Mouse (Mus musculus) left cerebral cortex, adult 18-20 months (tissue): Measurements from ENCODE around the gene Vmn1r201. TPM values are rescaled to one million over a fixed set of nuclear protein-coding genes. Genes with fewer than 3 reads are reported as not detected.

Source experiments
- DNase-seq, 2 experiments: peaks; one replicate each; pipeline ENCODE4 v3.0.0; 2021 to 2022; ENCODE audit warnings: low spot score in 2 of 2, mixed read lengths in 1 of 2
- long read RNA-seq, 2 experiments: library from polyadenylated mRNA; stranded (forward); transcript quantifications; one replicate each; pipeline ENCODE4 v2.0.0; 2021
- total RNA-seq, 2 experiments: library from RNA; stranded (reverse); gene quantifications; 2 replicates each; pipeline ENCODE4 v1.2.3; 2021

Vmn1r201 gene
- total RNA-seq: not detected
- long read RNA-seq, experiment 1: 0 reads
- long read RNA-seq, experiment 2: 0 reads

DNA sequence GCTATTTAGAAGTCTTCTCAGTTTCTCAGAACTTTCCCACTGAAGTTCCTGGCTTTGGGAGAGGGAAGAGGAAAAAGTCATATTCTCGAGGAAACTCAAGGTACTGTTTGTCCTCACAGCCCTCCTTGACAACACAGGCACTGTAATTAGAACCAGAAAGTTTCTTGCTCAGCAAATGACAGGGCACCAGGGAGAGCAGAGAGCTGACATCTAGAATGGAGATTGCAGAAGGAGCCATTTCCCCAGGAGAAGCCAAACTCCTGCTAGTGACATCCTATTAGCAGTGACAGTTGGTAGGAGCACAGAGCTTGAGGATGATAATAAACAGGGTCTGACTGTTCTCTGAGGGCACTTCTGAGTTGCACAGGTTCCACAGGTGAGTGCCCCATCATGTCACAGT lies at the start of gene Vmn1r201:
Gene Vmn1r201, plus strand, starts transcription at position 301 of the 400 bp plus-strand sequence.
- no peak for DNase-seq

DNA sequence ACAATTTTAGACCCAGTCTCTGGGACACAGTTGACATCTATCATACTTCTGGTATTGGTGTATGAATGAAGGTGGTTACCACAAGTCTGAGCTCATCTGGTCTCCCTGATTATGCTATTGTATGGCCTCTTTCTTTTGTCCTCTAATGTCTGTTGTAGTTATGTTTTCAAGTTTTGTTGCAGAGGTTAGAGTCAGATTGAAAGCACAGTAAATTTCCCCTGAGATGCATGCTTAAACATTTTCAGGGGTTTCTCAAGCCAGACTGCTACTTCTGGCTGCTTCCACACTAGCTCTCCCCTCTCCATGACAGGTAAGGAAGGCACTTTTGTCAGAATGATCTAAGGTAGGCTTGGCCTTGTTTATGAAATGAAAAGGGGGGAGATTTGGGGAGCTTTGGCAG lies 16.6 kb upstream of the Vmn1r201 start:
- DNase-seq: no peak

DNA sequence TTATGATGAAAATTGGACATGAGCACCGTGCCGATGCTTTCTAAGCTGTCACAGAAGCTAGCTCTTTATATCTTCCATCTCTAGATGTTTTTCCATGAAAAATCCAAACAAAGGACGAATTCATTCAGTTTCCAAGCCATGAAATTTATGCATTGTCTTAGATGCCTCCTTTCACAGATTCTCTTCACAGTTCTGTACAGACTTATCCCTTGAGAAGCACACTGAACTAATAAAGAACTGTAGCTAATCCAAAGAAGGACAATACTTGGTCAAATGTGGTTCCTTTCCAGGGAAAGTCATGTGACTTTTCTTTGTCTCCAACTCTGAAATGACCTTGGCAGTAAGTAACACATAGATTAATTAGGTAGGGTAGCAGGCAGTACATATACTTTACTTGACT lies 30.7 kb downstream of the Vmn1r201 start:
- no peak for DNase-seq

DNA sequence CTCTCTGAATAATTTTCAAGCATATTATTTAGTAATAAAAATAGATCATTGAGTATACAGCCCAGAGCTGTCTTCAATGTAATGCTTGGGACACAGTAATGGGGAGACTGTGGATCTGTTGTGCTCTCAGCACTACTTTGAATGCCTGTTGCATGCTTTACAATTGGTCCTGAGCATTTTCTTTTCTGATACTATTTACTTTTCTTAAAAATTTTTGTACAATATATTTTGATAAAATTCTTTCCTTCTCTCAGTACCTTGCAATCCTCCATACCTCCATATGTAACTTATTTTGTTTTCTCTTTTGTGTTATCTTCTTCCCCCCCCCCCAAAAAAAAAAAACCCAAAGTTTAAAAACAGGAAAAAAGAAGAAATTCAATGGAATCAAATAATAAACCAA lies 33.6 kb downstream of the Vmn1r201 start, which contains the start of gene Vmn1r202:
Gene Vmn1r202, minus strand, starts transcription at position 101 of the 400 bp plus-strand sequence.
- no peak for DNase-seq

DNA sequence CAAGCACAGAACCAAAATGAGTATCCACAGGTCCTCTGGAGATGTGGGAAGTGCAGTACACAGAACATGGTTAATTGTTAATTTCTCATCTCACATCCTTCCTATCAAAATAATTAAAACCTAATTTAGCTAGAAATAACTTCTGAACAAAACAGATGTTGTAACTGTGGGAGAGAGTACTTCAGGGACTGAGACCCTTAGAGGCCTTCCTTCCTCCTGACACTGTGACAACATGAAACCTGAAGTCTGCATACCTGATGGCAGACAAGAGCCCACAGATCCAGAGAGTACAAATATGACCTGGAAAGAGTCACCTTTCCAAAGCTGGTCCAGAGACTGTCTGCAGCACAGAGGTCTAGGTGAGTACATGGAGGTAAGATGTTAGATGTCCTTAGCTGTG lies 46.1 kb downstream of the Vmn1r201 start, which contains the start of gene Vmn1r203:
Gene Vmn1r203, plus strand, starts transcription at position 301 of the 400 bp plus-strand sequence.
- no peak for DNase-seq

Other genes starting within 250 kb of the Vmn1r201 start
- not detected for gene Vmn1r193, start 248.8 kb upstream of the Vmn1r201 start, total RNA-seq
- not detected for gene Vmn1r194, start 227.7 kb upstream of the Vmn1r201 start, total RNA-seq
- not detected for gene Vmn1r195, start 201.4 kb upstream of the Vmn1r201 start, total RNA-seq
- not detected for gene Vmn1r196, start 182.0 kb upstream of the Vmn1r201 start, total RNA-seq
- gene Vmn1r197, start 147.3 kb upstream of the Vmn1r201 start, total RNA-seq: not detected
- not detected for gene Vmn1r198, start 121.6 kb upstream of the Vmn1r201 start, total RNA-seq
- not detected for gene Vmn1r199, start 92.1 kb upstream of the Vmn1r201 start, total RNA-seq
- gene Vmn1r200, start 81.5 kb upstream of the Vmn1r201 start, total RNA-seq: not detected
- gene Vmn1r202, start 33.5 kb downstream of the Vmn1r201 start, total RNA-seq: under 1 TPM in 1 of 2 experiments, not detected in 1; 0.09 TPM
- not detected for gene Vmn1r203, start 46.2 kb downstream of the Vmn1r201 start, total RNA-seq
- not detected for gene Vmn1r204, start 81.3 kb downstream of the Vmn1r201 start, total RNA-seq
- not detected for gene Vmn1r205, start 121.1 kb downstream of the Vmn1r201 start, total RNA-seq
- under 1 TPM in 1 of 2 experiments, not detected in 1; 0.12 TPM for gene Vmn1r206, start 152.3 kb downstream of the Vmn1r201 start, total RNA-seq